Mouse (Mus musculus): Measurements from ENCODE around the gene Nfyc.

DNA sequence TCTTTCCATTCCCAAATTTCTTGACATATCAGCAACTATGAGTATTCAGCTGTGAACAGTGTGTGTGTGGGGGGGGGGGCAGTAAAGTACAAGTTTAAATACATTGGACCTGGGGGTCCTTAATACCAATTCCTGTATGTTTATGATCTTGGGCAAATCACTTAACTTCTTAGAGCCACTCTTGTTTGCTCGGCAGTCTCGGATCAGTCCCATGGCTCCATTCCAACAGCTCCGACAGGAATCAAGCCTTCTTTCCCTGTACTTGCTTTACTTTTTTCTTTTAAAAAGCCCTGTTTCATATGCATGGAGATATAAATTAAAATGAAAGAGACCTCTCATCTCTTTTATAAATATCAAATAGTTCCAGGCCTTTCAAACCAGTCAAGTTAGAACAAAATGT is 30.7 kb downstream of the Nfyc start:
- no peak for TF ChIP-seq EP300 (IDR thresholded peaks at IDR 0.05; ENCODE audit: insufficient read depth, low read depth, low read length)
- TF ChIP-seq POLR2A (IDR thresholded peaks at IDR 0.05; ENCODE audit: insufficient read depth, low read depth, low read length): no peak
- TF ChIP-seq CTCF (IDR thresholded peaks at IDR 0.05): no peak

All from heart, adult 2 months (tissue).